Mouse (Mus musculus) limb, embryonic 13.5 days (tissue): ENCODE measurements around the gene Fam169b. TPM values are rescaled to one million over a fixed set of nuclear protein-coding genes. Genes with fewer than 3 reads are reported as not detected.
"Not testable (repeated sequence)": the region's sequence is repeated elsewhere in the genome, so short reads cannot be mapped to it uniquely, and the experiment has no call there.

ENCODE experiments used
- ATAC-seq: fragments of 200-750 bp; cut with Nextera tagmentation; 2 replicates; pipeline ENCODE4 v1.8.0; 2017; ENCODE audit warnings: low read depth, moderate number of reproducible peaks, moderate TSS enrichment; ENCODE audit not compliant: low FRiP score
- H3K27ac ChIP-seq: fragments of 300-500 bp; sonication (generic); 2 replicates; pipeline ENCODE4 v1.5.1; 2015; ENCODE audit warnings: inconsistent platforms, mild to moderate bottlenecking, moderate library complexity
- H3K27me3 ChIP-seq: fragments of 300-500 bp; sonication (generic); 2 replicates; pipeline ENCODE4 v1.6.1; 2015; ENCODE audit warnings: mild to moderate bottlenecking, inconsistent platforms
- H3K36me3 ChIP-seq: fragments of 300-500 bp; sonication (generic); 2 replicates; pipeline ENCODE4 v1.6.1; 2015; ENCODE audit warnings: inconsistent platforms, mild to moderate bottlenecking, moderate library complexity
- H3K4me1 ChIP-seq: fragments of 300-500 bp; sonication (generic); 2 replicates; pipeline ENCODE4 v1.6.1; 2015; ENCODE audit warnings: inconsistent platforms
- H3K4me2 ChIP-seq: fragments of 300-500 bp; sonication (generic); replicated peaks from 2 replicates; pipeline ENCODE4 v1.6.1; 2015; ENCODE audit warnings: inconsistent platforms, mild to moderate bottlenecking, moderate library complexity
- H3K4me3 ChIP-seq: fragments of 300-500 bp; sonication (generic); 2 replicates; pipeline ENCODE4 v1.5.1; 2015; ENCODE audit warnings: moderate library complexity, mild to moderate bottlenecking, inconsistent platforms
- H3K9ac ChIP-seq: fragments of 300-500 bp; sonication (generic); 2 replicates; pipeline ENCODE4 v1.6.1; 2015; ENCODE audit warnings: mild to moderate bottlenecking, inconsistent platforms
- H3K9me3 ChIP-seq: fragments of 300-500 bp; sonication (generic); 2 replicates; pipeline ENCODE4 v1.6.1; 2016; ENCODE audit warnings: inconsistent platforms
- WGBS: fragments of 180-500 bp; shearing (Covaris S2); methylation state at CpG from one replicate; pipeline ENCODE4 v1.1.7; 2015; 5-methylcytosine and 5-hydroxymethylcytosine counted together
- polyA plus RNA-seq: library from polyadenylated mRNA; unstranded; fragments of >200 nt; fragmentation: Nextera tagmentation; extraction: Ambion mirVana; gene quantifications from 2 replicates; pipeline ENCODE4 v1.2.1, GENCODE M21; 2015

Fam169b gene
- polyA plus RNA-seq, 1 experiment from 2014 or later, result 2.0 TPM

GRCm38 (mm10) chr7:68265391-68265790 is 8.2 kb upstream of the Fam169b start:
- no peaks in the 10 kb centered on the region for H3K36me3 ChIP-seq
- ATAC-seq, result no peak
- H3K9me3 ChIP-seq, result 0 out of 2 replicates have a peak, but pooled peaks cover 3% of the 10 kb centered on the region
- no peak overlapping the region for H3K4me3 ChIP-seq
- H3K9ac ChIP-seq, result no peak overlapping the region
- no peaks in the 10 kb centered on the region for H3K27me3 ChIP-seq
- 0 out of 2 replicates have a peak overlapping the region, but pooled peaks have one; percentile 28 for H3K27ac ChIP-seq
- 24% methylated on average over 7 of the region's 7 CpGs for WGBS
- H3K4me1 ChIP-seq, result peaks cover 62% of the 10 kb centered on the region
- no peak overlapping the region for H3K4me2 ChIP-seq

- Histone ChIP-seq H3K27me3 (no peaks in the 10 kb centered on the region), H3K27ac (peak overlapping the region; percentile 61; the same call in 1 of the 2 replicates), H3K4me2 (peak overlapping the region; percentile 38), H3K9ac (no peak overlapping the region), H3K4me1 (peaks cover 68% of the 10 kb centered on the region), H3K9me3 (no peaks in the 10 kb centered on the region), H3K36me3 (no peaks in the 10 kb centered on the region), H3K4me3 (no peak overlapping the region)
- under 1% methylated on average over 6 of the region's 6 CpGs for WGBS
- no peak for ATAC-seq
Observed at GRCm38 (mm10) chr7:68266691-68267090, 6.9 kb upstream of the Fam169b start.

- H3K27me3 ChIP-seq, result no peaks in the 10 kb centered on the region
- H3K4me3 ChIP-seq, result no peak overlapping the region
- H3K9me3 ChIP-seq, result no peaks in the 10 kb centered on the region
- ATAC-seq, result peak; percentile 42; the same call in 1 of the 2 replicates
- WGBS, result 17% methylated on average over 4 of the region's 4 CpGs
- H3K27ac ChIP-seq, result no peak overlapping the region
- H3K4me2 ChIP-seq, result no peak overlapping the region
- H3K9ac ChIP-seq, result no peak overlapping the region
- peaks cover 41% of the 10 kb centered on the region for H3K4me1 ChIP-seq
- no peaks in the 10 kb centered on the region for H3K36me3 ChIP-seq
Observed at GRCm38 (mm10) chr7:68270551-68270950, 3.1 kb upstream of the Fam169b start.

GRCm38 (mm10) chr7:68271816-68272215 is 1.8 kb upstream of the Fam169b start:
- H3K9me3 ChIP-seq, result no peaks in the 10 kb centered on the region
- H3K36me3 ChIP-seq, result no peaks in the 10 kb centered on the region
- H3K9ac ChIP-seq, result no peak overlapping the region
- no peak overlapping the region for H3K27ac ChIP-seq
- ATAC-seq, result no peak
- no peak overlapping the region for H3K4me2 ChIP-seq
- 87% methylated on average over 6 of the region's 6 CpGs for WGBS
- H3K4me3 ChIP-seq, result no peak overlapping the region
- peaks cover 41% of the 10 kb centered on the region for H3K4me1 ChIP-seq
- H3K27me3 ChIP-seq, result no peaks in the 10 kb centered on the region; the same call in 1 of the 2 replicates

GRCm38 (mm10) chr7:68272607-68273006 is 1.0 kb upstream of the Fam169b start:
- Histone ChIP-seq H3K27me3 (no peaks in the 10 kb centered on the region; the same call in 1 of the 2 replicates), H3K4me1 (peaks cover 43% of the 10 kb centered on the region), H3K36me3 (no peaks in the 10 kb centered on the region), H3K4me2 (no peak overlapping the region), H3K9ac (no peak overlapping the region), H3K4me3 (no peak overlapping the region), H3K27ac (no peak overlapping the region), H3K9me3 (no peaks in the 10 kb centered on the region)
- WGBS, result 90% methylated on average over 10 of the region's 10 CpGs
- ATAC-seq, result no peak

- Histone ChIP-seq H3K27ac (no peak overlapping the region), H3K27me3 (no peaks in the 10 kb centered on the region; the same call in 1 of the 2 replicates), H3K36me3 (no peaks in the 10 kb centered on the region), H3K4me3 (no peak overlapping the region), H3K4me2 (no peak overlapping the region), H3K9me3 (no peaks in the 10 kb centered on the region), H3K9ac (no peak overlapping the region), H3K4me1 (peaks cover 52% of the 10 kb centered on the region)
- no peak for ATAC-seq
- WGBS, result 63% methylated on average over 2 of the region's 2 CpGs
Observed at GRCm38 (mm10) chr7:68274218-68274617, 579 bp downstream of the Fam169b start.

- H3K9ac ChIP-seq, result no peak overlapping the region
- no peak overlapping the region for H3K4me3 ChIP-seq
- H3K27ac ChIP-seq, result no peak overlapping the region
- H3K36me3 ChIP-seq, result no peaks in the 10 kb centered on the region
- 58% methylated on average over 9 of the region's 9 CpGs for WGBS
- H3K27me3 ChIP-seq, result no peaks in the 10 kb centered on the region; the same call in 1 of the 2 replicates
- H3K4me2 ChIP-seq, result no peak overlapping the region
- ATAC-seq, result no peak
- peaks cover 54% of the 10 kb centered on the region for H3K4me1 ChIP-seq
- no peaks in the 10 kb centered on the region for H3K9me3 ChIP-seq
Observed at GRCm38 (mm10) chr7:68274951-68275350, 1.3 kb downstream of the Fam169b start.

GRCm38 (mm10) chr7:68275445-68275837 is 1.8 kb downstream of the Fam169b start:
- 50% methylated on average over 9 of the region's 9 CpGs for WGBS
- H3K4me3 ChIP-seq, result peak overlapping the region; percentile 40

GRCm38 (mm10) chr7:68275838-68276731 is 2.4 kb downstream of the Fam169b start:
- WGBS, result 2% methylated on average over 36 of the region's 36 CpGs
- ATAC-seq, result no peak

More at GRCm38 (mm10) chr7:68275445-68275837, 1.8 kb downstream of the Fam169b start:
- not testable (repeated sequence) for H3K9me3 ChIP-seq, ATAC-seq, H3K27ac ChIP-seq, H3K36me3 ChIP-seq, H3K27me3 ChIP-seq
- peak overlapping the region; percentile 72 for H3K4me2 ChIP-seq
- H3K9ac ChIP-seq, result peak overlapping the region; percentile 62; the same call in 1 of the 2 replicates
- peaks cover 52% of the 10 kb centered on the region for H3K4me1 ChIP-seq

GRCm38 (mm10) chr7:68277054-68277896 is 3.6 kb downstream of the Fam169b start:
- no peak overlapping the region for H3K4me3 ChIP-seq
- no peaks in the 10 kb centered on the region for H3K9me3 ChIP-seq
- 11% methylated on average over 11 of the region's 11 CpGs for WGBS
- no peaks in the 10 kb centered on the region; the same call in 1 of the 2 replicates for H3K27me3 ChIP-seq
- peak; percentile 85 for ATAC-seq
- H3K4me2 ChIP-seq, result peak overlapping the region; percentile 72; the same call in 1 of the 2 replicates
- no peak overlapping the region for H3K9ac ChIP-seq
- peaks cover 47% of the 10 kb centered on the region for H3K4me1 ChIP-seq
- H3K27ac ChIP-seq, result peak overlapping the region; percentile 79
- H3K36me3 ChIP-seq, result no peaks in the 10 kb centered on the region

More at GRCm38 (mm10) chr7:68275838-68276731, 2.4 kb downstream of the Fam169b start:
- no peaks in the 10 kb centered on the region; the same call in 1 of the 2 replicates for H3K27me3 ChIP-seq
- peak overlapping the region; percentile 72 for H3K4me2 ChIP-seq
- peak overlapping the region; percentile 62 for H3K9ac ChIP-seq
- H3K27ac ChIP-seq, result peak overlapping the region; percentile 85
- no peaks in the 10 kb centered on the region for H3K36me3 ChIP-seq
- H3K4me1 ChIP-seq, result peaks cover 47% of the 10 kb centered on the region
- H3K9me3 ChIP-seq, result no peaks in the 10 kb centered on the region
- H3K4me3 ChIP-seq, result peak overlapping the region; percentile 40

GRCm38 (mm10) chr7:68277897-68278270 is 4.2 kb downstream of the Fam169b start:
- Histone ChIP-seq H3K36me3 (no peaks in the 10 kb centered on the region), H3K4me2 (no peak overlapping the region; the same call in 1 of the 2 replicates), H3K4me1 (peaks cover 47% of the 10 kb centered on the region), H3K27ac (peak overlapping the region; percentile 79), H3K9me3 (no peaks in the 10 kb centered on the region), H3K27me3 (no peaks in the 10 kb centered on the region; the same call in 1 of the 2 replicates), H3K9ac (no peak overlapping the region), H3K4me3 (no peak overlapping the region)
- no peak for ATAC-seq
- 58% methylated on average over 4 of the region's 4 CpGs for WGBS
